Mouse (Mus musculus) intestine, embryonic 14.5 days (tissue): ENCODE data around the gene Tmem255b. TPM values are rescaled to one million over a fixed set of nuclear protein-coding genes. Genes with fewer than 3 reads are reported as not detected.

Experiments used
- ATAC-seq: fragments of 200-750 bp; cut with Nextera tagmentation; replicated peaks from 2 replicates; pipeline ENCODE4 v1.8.0; 2017; ENCODE audit warnings: low read depth, moderate number of reproducible peaks, moderate TSS enrichment, moderate library complexity; ENCODE audit not compliant: low FRiP score, low TSS enrichment
- DNase-seq: peaks from one replicate; pipeline ENCODE4 v3.0.0-alpha.2; 2018; ENCODE audit warnings: low spot score
- H3K27ac ChIP-seq: fragments of 300-500 bp; sonication (generic); 2 replicates; pipeline ENCODE4 v1.5.1; 2014; ENCODE audit warnings: low read depth, mild to moderate bottlenecking, control low read depth
- H3K27me3 ChIP-seq: fragments of 300-500 bp; sonication (generic); replicated peaks from 2 replicates; pipeline ENCODE4 v1.6.1; 2014; ENCODE audit warnings: low read length, control low read depth; ENCODE audit not compliant: control insufficient read depth, insufficient read depth
- H3K36me3 ChIP-seq: fragments of 300-500 bp; sonication (generic); 2 replicates; pipeline ENCODE4 v1.6.1; 2014; ENCODE audit warnings: low read length, control low read depth; ENCODE audit not compliant: control insufficient read depth, insufficient read depth
- H3K4me1 ChIP-seq: fragments of 300-500 bp; sonication (generic); replicated peaks from 2 replicates; pipeline ENCODE4 v1.6.1; 2014; ENCODE audit warnings: low read length, control low read depth, mixed read lengths; ENCODE audit not compliant: control insufficient read depth, insufficient read depth
- H3K4me2 ChIP-seq: fragments of 300-500 bp; sonication (generic); 2 replicates; pipeline ENCODE4 v1.6.1; 2014; ENCODE audit warnings: low read length
- H3K4me3 ChIP-seq: fragments of 300-500 bp; sonication (generic); 2 replicates; pipeline ENCODE4 v1.5.1; 2014; ENCODE audit warnings: low read depth, low read length, control low read depth, mixed read lengths
- H3K9ac ChIP-seq: fragments of 300-500 bp; sonication (generic); 2 replicates; pipeline ENCODE4 v1.6.1; 2014; ENCODE audit warnings: mild to moderate bottlenecking, low read length
- H3K9me3 ChIP-seq: fragments of 300-500 bp; sonication (generic); 2 replicates; pipeline ENCODE4 v1.6.1; 2016; ENCODE audit warnings: low read length, control low read depth; ENCODE audit not compliant: control insufficient read depth
- WGBS: fragments of 180-500 bp; shearing (Covaris S2); extraction: QIAGEN DNeasy Blood & Tissue Kit; methylation state at CpG from one replicate; pipeline ENCODE4 v1.1.7; 2014; 5-methylcytosine and 5-hydroxymethylcytosine counted together
- polyA plus RNA-seq: library from polyadenylated mRNA; unstranded; fragments of >200 nt; fragmentation: Nextera tagmentation; extraction: Ambion mirVana; gene quantifications from 2 replicates; pipeline ENCODE4 v1.2.1, GENCODE M21; 2014

Gene Tmem255b
- 1.9 and 2.1 TPM in 2 replicates for polyA plus RNA-seq

DNA sequence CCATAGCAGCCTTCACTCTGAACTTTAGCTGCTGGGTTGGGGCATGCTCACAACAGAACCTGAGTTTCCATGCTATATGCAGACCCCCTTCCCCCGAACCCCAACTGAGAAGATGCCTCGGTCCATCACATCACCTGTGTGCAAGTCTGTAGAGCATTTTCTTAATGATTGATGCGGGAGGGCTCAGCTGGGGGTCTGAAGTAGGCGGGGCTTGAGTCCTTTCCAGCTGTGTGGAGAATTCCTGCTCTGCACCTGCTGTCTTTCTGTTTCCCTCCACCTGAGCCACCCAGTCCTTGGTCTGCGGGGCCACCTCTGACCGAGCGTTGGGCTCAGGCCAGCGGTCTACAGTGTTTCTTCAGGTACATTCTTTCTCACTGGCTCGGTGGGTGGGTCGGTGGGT is at the start of gene Tmem255b:
TSS of gene Tmem255b (plus strand) at position 301 of the 400 bp plus-strand sequence.
- H3K4me2 ChIP-seq: no peak within 1 kb of the TSS
- ATAC-seq (no peak), DNase-seq (no peak)
- H3K27me3 ChIP-seq: peaks cover 32% of the 10 kb centered on the region
- H3K9ac ChIP-seq: no peak within 1 kb of the TSS
- H3K4me1 ChIP-seq: no peaks in the 10 kb centered on the region
- WGBS: 20% methylated on average over 10 of the region's 10 CpGs
- no peak within 1 kb of the TSS for H3K4me3 ChIP-seq
- H3K27ac ChIP-seq: no peak within 1 kb of the TSS
- H3K36me3 ChIP-seq: no peaks in the 10 kb centered on the region
- no peaks in the 10 kb centered on the region for H3K9me3 ChIP-seq

DNA sequence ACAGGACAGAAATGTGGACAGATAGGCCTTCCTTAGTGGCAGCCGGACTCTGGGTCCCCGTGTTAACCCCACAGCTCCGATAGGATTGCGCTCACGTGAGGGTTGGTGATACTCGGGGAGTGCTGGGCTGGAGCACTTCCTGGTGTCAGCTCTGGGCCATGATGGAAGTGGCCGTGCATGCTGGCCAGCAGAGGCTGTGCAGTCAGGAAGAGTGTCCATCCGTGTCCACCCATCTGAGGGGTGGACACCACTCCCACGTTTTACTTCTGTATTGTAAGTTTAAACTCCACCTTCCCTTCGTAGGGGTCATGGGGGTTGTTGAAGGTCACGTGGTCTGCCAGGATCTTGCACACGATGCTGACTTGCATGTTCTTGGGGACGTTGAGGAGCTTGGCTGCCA is 48.6 kb upstream of the Tmem255b start:
- WGBS: 75% methylated on average over 13 of the region's 13 CpGs
- Histone ChIP-seq H3K27ac (no peak overlapping the region), H3K4me3 (no peak overlapping the region), H3K4me1 (no peaks in the 10 kb centered on the region), H3K36me3 (no peaks in the 10 kb centered on the region), H3K4me2 (no peak overlapping the region), H3K27me3 (no peaks in the 10 kb centered on the region), H3K9me3 (no peaks in the 10 kb centered on the region), H3K9ac (no peak overlapping the region)
- DNase-seq (no peak), ATAC-seq (no peak)

DNA sequence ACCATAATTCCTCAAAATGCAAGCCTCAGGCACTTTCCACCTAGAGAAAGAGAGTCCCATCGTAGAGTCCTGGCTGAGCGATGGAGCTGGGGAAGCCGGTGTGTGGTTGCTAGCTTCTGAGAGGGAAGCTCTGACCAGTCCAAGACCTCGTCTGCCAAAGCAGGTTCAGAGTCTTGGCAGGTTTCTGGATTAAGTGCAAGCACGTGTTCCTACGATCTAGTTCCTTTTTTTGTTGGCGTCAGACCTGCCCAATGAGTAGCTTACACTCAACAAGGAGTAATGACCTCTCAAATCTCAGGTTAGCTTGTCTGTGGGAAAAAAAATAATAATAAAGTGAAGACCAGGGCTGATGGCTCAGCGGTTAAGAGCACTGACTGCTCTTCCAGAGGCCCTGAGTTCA is 47.3 kb upstream of the Tmem255b start:
- H3K9ac ChIP-seq: no peak overlapping the region
- no peak overlapping the region for H3K27ac ChIP-seq
- H3K9me3 ChIP-seq: no peaks in the 10 kb centered on the region
- ATAC-seq: no peak
- no peak overlapping the region for H3K4me3 ChIP-seq
- 81% methylated on average over 8 of the region's 8 CpGs for WGBS
- no peaks in the 10 kb centered on the region for H3K36me3 ChIP-seq
- no peaks in the 10 kb centered on the region for H3K27me3 ChIP-seq
- no peak for DNase-seq
- H3K4me2 ChIP-seq: no peak overlapping the region
- no peaks in the 10 kb centered on the region for H3K4me1 ChIP-seq

DNA sequence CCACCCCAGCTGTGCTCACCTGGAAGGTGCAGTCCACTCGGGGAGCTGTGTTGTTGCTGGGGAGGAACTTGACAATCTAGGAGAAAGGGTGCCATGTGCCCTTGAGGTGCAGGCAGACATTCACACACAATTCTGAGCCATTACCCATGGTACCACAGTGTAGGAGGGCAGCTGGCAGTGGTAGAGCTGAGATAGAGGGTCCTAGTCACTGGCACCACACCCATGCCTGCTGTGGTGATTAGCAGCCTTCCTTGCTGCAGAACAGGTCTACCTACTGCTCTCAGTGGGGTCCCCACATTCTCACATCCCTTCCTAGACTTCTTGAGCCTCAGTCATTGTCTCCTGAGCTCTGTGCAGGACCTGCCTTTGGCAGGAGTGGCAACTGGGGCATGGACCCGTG is 46.2 kb upstream of the Tmem255b start:
- H3K9ac ChIP-seq: no peak overlapping the region
- H3K4me3 ChIP-seq: no peak overlapping the region
- H3K36me3 ChIP-seq: no peaks in the 10 kb centered on the region
- H3K9me3 ChIP-seq: no peaks in the 10 kb centered on the region
- ATAC-seq (no peak), DNase-seq (no peak)
- H3K4me2 ChIP-seq: no peak overlapping the region
- no peak overlapping the region for H3K27ac ChIP-seq
- no peaks in the 10 kb centered on the region for H3K27me3 ChIP-seq
- no peaks in the 10 kb centered on the region for H3K4me1 ChIP-seq
- WGBS: 78% methylated on average over 2 of the region's 2 CpGs

DNA sequence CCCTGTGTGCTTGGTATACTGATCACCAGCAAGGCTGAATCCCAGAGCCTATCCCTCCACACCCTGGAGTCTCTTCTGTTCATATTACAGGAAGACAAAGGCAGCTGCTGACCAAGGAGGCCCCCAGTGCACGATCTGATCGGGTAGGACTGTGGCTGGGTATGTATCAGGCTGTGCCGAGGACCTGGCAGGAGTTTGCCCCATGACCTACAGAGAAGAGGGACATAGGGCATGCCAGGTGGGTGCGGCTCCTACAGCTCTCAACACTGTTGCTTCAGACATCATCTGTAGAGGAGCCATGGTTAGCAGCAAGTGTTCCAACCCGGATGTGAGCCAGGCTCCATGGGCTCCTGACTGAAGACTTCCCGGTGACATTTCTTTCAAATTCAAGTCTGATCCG is 41.1 kb upstream of the Tmem255b start:
- Histone ChIP-seq H3K27me3 (no peaks in the 10 kb centered on the region), H3K4me3 (no peak overlapping the region), H3K9me3 (no peaks in the 10 kb centered on the region), H3K4me2 (no peak overlapping the region), H3K4me1 (no peaks in the 10 kb centered on the region), H3K9ac (no peak overlapping the region), H3K27ac (no peak overlapping the region), H3K36me3 (no peaks in the 10 kb centered on the region)
- no peak for ATAC-seq
- DNase-seq: no peak
- 90% methylated on average over 7 of the region's 7 CpGs for WGBS

DNA sequence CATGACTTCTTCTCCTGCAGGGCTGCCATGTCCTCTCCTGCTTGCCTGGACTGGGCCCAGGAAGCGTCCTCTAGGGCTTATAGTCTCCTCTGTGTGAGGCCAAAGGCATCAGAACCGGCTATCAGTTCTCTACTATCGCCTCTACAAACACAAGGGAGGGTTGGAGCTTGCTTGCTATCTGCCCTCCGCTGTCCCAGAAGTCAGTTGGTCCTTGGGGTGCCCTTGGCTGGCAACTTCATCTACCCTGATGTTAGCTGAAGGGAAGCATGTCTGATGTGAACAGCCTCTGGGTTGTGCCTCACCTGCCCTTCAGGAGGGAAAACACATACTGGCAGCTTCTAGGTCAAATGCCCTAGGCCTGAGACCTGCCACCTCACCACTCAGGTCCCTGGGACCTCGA is 38.3 kb upstream of the Tmem255b start, which contains the start of gene Atp4b:
TSS of gene Atp4b (minus strand) at position 101 of the 400 bp plus-strand sequence.
- H3K4me3 ChIP-seq: no peak within 1 kb of the TSS
- no peaks in the 10 kb centered on the region for H3K4me1 ChIP-seq
- H3K9me3 ChIP-seq: no peaks in the 10 kb centered on the region
- 78% methylated on average over 5 of the region's 5 CpGs for WGBS
- H3K4me2 ChIP-seq: no peak within 1 kb of the TSS
- ATAC-seq (no peak), DNase-seq (no peak)
- H3K27ac ChIP-seq: no peak within 1 kb of the TSS
- H3K9ac ChIP-seq: no peak within 1 kb of the TSS
- no peaks in the 10 kb centered on the region for H3K36me3 ChIP-seq
- H3K27me3 ChIP-seq: no peaks in the 10 kb centered on the region

DNA sequence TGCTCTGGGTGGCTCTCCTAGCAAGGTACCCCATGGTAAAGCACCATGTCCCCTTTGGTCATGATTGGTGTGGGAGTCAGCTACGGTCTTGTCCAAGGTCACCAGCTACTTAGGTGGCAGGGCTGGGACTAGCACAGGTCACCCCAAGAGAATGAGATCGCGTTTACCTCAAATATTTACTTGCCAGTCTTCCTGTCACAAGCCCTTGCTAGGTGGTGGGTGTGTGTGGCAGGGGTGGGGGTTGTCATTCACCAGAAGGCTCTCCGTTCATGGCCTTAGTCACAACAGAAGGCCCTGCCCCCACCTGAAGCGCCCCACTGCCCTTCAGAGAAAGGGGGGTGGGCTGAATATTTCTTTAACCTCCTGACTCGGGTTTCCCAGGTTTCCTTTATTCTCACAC is 31.5 kb upstream of the Tmem255b start:
- Histone ChIP-seq H3K27me3 (no peaks in the 10 kb centered on the region), H3K4me2 (no peak overlapping the region), H3K4me1 (no peaks in the 10 kb centered on the region), H3K36me3 (no peaks in the 10 kb centered on the region), H3K27ac (no peak overlapping the region), H3K9me3 (no peaks in the 10 kb centered on the region), H3K9ac (no peak overlapping the region), H3K4me3 (no peak overlapping the region)
- WGBS: 55% methylated on average over 6 of the region's 6 CpGs
- DNase-seq (no peak), ATAC-seq (no peak)

DNA sequence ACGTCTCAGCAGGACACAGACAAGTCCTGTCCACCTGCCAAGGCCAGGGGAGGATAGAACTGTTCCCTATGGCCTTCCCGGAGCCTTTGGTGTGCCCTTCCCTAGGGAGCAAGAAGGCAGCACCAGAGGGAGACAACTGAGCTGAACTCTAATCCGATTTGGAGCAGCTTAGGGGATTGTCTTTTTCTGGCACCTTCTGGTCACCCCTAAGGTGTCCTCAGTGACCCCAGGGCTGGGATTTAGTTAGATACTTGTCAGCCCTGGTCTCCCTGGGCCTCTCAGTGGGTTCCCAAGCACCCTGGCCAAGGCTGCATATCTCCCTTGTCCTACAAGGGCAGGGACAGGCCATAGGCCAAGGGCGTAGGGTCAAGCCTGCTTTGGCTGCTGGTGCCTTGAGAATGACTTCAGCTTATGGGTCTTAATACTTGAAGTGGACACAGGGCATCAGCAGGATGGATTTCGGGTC is 30.3 kb upstream of the Tmem255b start, which contains the start of gene Grk1:
TSS of gene Grk1 (plus strand) at position 416 of the 466 bp plus-strand sequence.
- ATAC-seq (no peak), DNase-seq (no peak)
- no peak within 1 kb of the TSS for H3K9ac ChIP-seq
- no peaks in the 10 kb centered on the region for H3K4me1 ChIP-seq
- WGBS: 86% methylated on average over 5 of the region's 5 CpGs
- no peak within 1 kb of the TSS for H3K27ac ChIP-seq
- no peak within 1 kb of the TSS for H3K4me3 ChIP-seq
- no peaks in the 10 kb centered on the region for H3K27me3 ChIP-seq
- H3K9me3 ChIP-seq: no peaks in the 10 kb centered on the region
- H3K36me3 ChIP-seq: no peaks in the 10 kb centered on the region
- no peak within 1 kb of the TSS for H3K4me2 ChIP-seq

DNA sequence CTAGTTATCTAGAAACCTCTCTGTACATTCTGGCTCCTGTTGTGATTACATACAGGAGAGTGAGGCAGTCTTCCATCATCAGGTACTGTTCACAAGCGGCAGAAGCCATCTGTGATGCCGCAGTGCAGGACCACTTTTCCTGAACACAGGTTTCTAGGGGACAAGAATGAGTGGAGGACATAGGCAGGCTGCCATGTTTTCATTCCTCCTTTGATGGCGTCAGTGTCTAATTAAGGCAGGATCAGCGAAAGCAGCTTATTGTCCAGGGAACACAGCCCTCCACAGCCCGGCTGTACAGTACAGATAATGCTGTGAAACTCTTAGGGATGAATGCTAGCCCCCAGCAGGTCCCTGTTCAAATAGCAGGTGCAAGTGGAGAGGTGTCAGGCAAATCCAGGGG is 29.0 kb upstream of the Tmem255b start:
- H3K9ac ChIP-seq: no peak overlapping the region
- no peaks in the 10 kb centered on the region for H3K9me3 ChIP-seq
- H3K4me3 ChIP-seq: no peak overlapping the region
- H3K4me2 ChIP-seq: no peak overlapping the region
- no peak for DNase-seq
- no peak overlapping the region for H3K27ac ChIP-seq
- no peaks in the 10 kb centered on the region for H3K4me1 ChIP-seq
- H3K36me3 ChIP-seq: no peaks in the 10 kb centered on the region
- no peak for ATAC-seq
- 80% methylated on average over 5 of the region's 5 CpGs for WGBS
- H3K27me3 ChIP-seq: no peaks in the 10 kb centered on the region
